Mouse (Mus musculus): Measurements from ENCODE around the gene Mt3. TPM values are rescaled to one million over a fixed set of nuclear protein-coding genes. Genes with fewer than 3 reads are reported as not detected.

Mt3 gene
- polyA plus RNA-seq (2012; fragmentation: generic; extraction: Trizol), result not detected

GRCm38 (mm10) chr8:94152513-94153300 is at the start of gene Mt3:
Mt3 (plus strand) TSS chr8:94152607.

GRCm38 (mm10) chr8:94136933-94137332 is 15.5 kb upstream of the Mt3 start, which contains the start of gene Mt4:
Mt4 (plus strand) TSS chr8:94137197.

GRCm38 (mm10) chr8:94172075-94172808 is 19.8 kb downstream of the Mt3 start, which contains the start of gene Mt2:
Mt2 (plus strand) TSS chr8:94172664.

GRCm38 (mm10) chr8:94178857-94179712 is 26.7 kb downstream of the Mt3 start, which contains the start of gene Mt1:
Mt1 (plus strand) TSS chr8:94179082.

Other genes with a start within 250 kb of the Mt3 start
- gene Amfr, start 139.8 kb upstream of the Mt3 start, polyA plus RNA-seq (2012; fragmentation: generic; extraction: Trizol), result 10 to 100 TPM; 20.6 to 63.6 TPM
- gene Nudt21, start 115.6 kb upstream of the Mt3 start, polyA plus RNA-seq (2012; fragmentation: generic; extraction: Trizol), result 10 to 100 TPM; 68.9 to 79.4 TPM
- 1 to 10 TPM; 1.1 to 5.5 TPM for gene Ogfod1, start 115.4 kb upstream of the Mt3 start, polyA plus RNA-seq (2012; fragmentation: generic; extraction: Trizol)
- 10 to 100 TPM in 1 of 2 experiments, 1 to 10 TPM in 1; 2.4 to 20.0 TPM for gene Bbs2, start 53.7 kb upstream of the Mt3 start, polyA plus RNA-seq (2012; fragmentation: generic; extraction: Trizol)
- gene Mt4, start 15.4 kb upstream of the Mt3 start, polyA plus RNA-seq (2012; fragmentation: generic; extraction: Trizol), result under 1 TPM in 1 of 2 experiments, not detected in 1; 0.15 TPM
- 100 to 1,000 TPM; 253 to 636 TPM for gene Mt2, start 20.1 kb downstream of the Mt3 start, polyA plus RNA-seq (2012; fragmentation: generic; extraction: Trizol)
- 1,000 to 10,000 TPM in 1 of 2 experiments, 100 to 1,000 TPM in 1; 937 to 1,009 TPM for gene Mt1, start 26.5 kb downstream of the Mt3 start, polyA plus RNA-seq (2012; fragmentation: generic; extraction: Trizol)
- gene Nup93, start 62.0 kb downstream of the Mt3 start, polyA plus RNA-seq (2012; fragmentation: generic; extraction: Trizol), result 10 to 100 TPM; 21.1 to 23.5 TPM
- gene Slc12a3, start 176.6 kb downstream of the Mt3 start, polyA plus RNA-seq (2012; fragmentation: generic; extraction: Trizol), result not detected
- 10 to 100 TPM; 21.7 to 47.0 TPM for gene Herpud1, start 233.8 kb downstream of the Mt3 start, polyA plus RNA-seq (2012; fragmentation: generic; extraction: Trizol)

All from C3H10T1/2 (cell line).